Mouse (Mus musculus): ENCODE results near the gene Flot2. TPM values are rescaled to one million over a fixed set of nuclear protein-coding genes. Genes with fewer than 3 reads are reported as not detected.

The Flot2 gene
- polyA plus RNA-seq, 1 experiment from 2014 or later, result 92.4 TPM

MicroRNA genes within 50 kb of the gene (microRNA counts, 519-probe panel; counts per million panel counts)
- microRNA mmu-miR-144 (4,584 counts per million, percentile 43 among the panel's probes with 10 or more counts), microRNA mmu-miR-451 (3,441 counts per million, percentile 19 among the panel's probes with 10 or more counts)

Small RNA genes lying within 50 kb of the gene (microRNA-seq; reads per million reads assigned to microRNA genes)
- 63.9 reads per million, percentile 47 among the genes with 10 or more reads in this experiment for gene Mir144
- not detected for gene Mir451a
- gene Mir451b, result not detected

Other genes starting within 250 kb of the Flot2 start
- 2.8 and 6.1 TPM in 2 replicates for gene Pipox, start 143.8 kb upstream of the Flot2 start, polyA plus RNA-seq (2014; fragmentation: Nextera tagmentation; extraction: Ambion mirVana)
- 110 TPM in 2 replicates for gene Sez6, start 107.1 kb upstream of the Flot2 start, polyA plus RNA-seq (2014; fragmentation: Nextera tagmentation; extraction: Ambion mirVana)
- gene Phf12, start 55.2 kb upstream of the Flot2 start, polyA plus RNA-seq (2014; fragmentation: Nextera tagmentation; extraction: Ambion mirVana), result 14.2 and 15.4 TPM in 2 replicates
- gene Dhrs13, start 5.7 kb upstream of the Flot2 start, polyA plus RNA-seq (2014; fragmentation: Nextera tagmentation; extraction: Ambion mirVana), result 58.8 and 59.8 TPM in 2 replicates
- gene Eral1, start 42.5 kb downstream of the Flot2 start, polyA plus RNA-seq (2014; fragmentation: Nextera tagmentation; extraction: Ambion mirVana), result 30.3 and 32.6 TPM in 2 replicates
- gene Fam222b, start 56.7 kb downstream of the Flot2 start, polyA plus RNA-seq (2014; fragmentation: Nextera tagmentation; extraction: Ambion mirVana), result 28.7 and 31.0 TPM in 2 replicates
- gene Traf4, start 127.7 kb downstream of the Flot2 start, polyA plus RNA-seq (2014; fragmentation: Nextera tagmentation; extraction: Ambion mirVana), result 57.2 and 63.5 TPM in 2 replicates
- gene Nek8, start 138.7 kb downstream of the Flot2 start, polyA plus RNA-seq (2014; fragmentation: Nextera tagmentation; extraction: Ambion mirVana), result 4.6 and 6.0 TPM in 2 replicates
- 13.4 and 16.6 TPM in 2 replicates for gene Tlcd1, start 138.8 kb downstream of the Flot2 start, polyA plus RNA-seq (2014; fragmentation: Nextera tagmentation; extraction: Ambion mirVana)
- 880 and 1,029 TPM in 2 replicates for gene Rpl23a, start 145.7 kb downstream of the Flot2 start, polyA plus RNA-seq (2014; fragmentation: Nextera tagmentation; extraction: Ambion mirVana)
- 46.4 and 53.2 TPM in 2 replicates for gene Rab34, start 150.5 kb downstream of the Flot2 start, polyA plus RNA-seq (2014; fragmentation: Nextera tagmentation; extraction: Ambion mirVana)
- 1.4 and 2.9 TPM in 2 replicates for gene Proca1, start 155.5 kb downstream of the Flot2 start, polyA plus RNA-seq (2014; fragmentation: Nextera tagmentation; extraction: Ambion mirVana)
- gene Sdf2, start 207.8 kb downstream of the Flot2 start, polyA plus RNA-seq (2014; fragmentation: Nextera tagmentation; extraction: Ambion mirVana), result 94.5 and 103 TPM in 2 replicates
- 24.4 and 25.3 TPM in 2 replicates for gene Supt6, start 208.1 kb downstream of the Flot2 start, polyA plus RNA-seq (2014; fragmentation: Nextera tagmentation; extraction: Ambion mirVana)
- gene 2610507B11Rik, start 223.8 kb downstream of the Flot2 start, polyA plus RNA-seq (2014; fragmentation: Nextera tagmentation; extraction: Ambion mirVana), result 64.2 and 67.2 TPM in 2 replicates

Measured in hindbrain, embryonic 14.5 days (tissue).